Mouse (Mus musculus) heart, adult 8-10 months (tissue): Measurements from ENCODE around the gene Gsap. TPM values are rescaled to one million over a fixed set of nuclear protein-coding genes. Genes with fewer than 3 reads are reported as not detected.
A peak's percentile ranks its signal among the peaks of the same experiment; 100 is the strongest.

Experiments used
- DNase-seq: peaks from one replicate; pipeline ENCODE4 v3.0.0; 2022; ENCODE audit warnings: low spot score
- total RNA-seq, 4 experiments: library from RNA; stranded (reverse); gene quantifications; 2 replicates each; pipeline ENCODE4 v1.2.4; 2022

The Gsap gene
- total RNA-seq: 1 to 10 TPM; 3.9 to 6.5 (median 4.2) TPM

GRCm38 (mm10) chr5:21185764-21186685, at the start of gene Gsap:
TSS of gene Gsap (plus strand) at chr5:21186255.
- DNase-seq: peak; percentile 76

- no peak for DNase-seq
Observed at GRCm38 (mm10) chr5:21136575-21136974, 49.5 kb upstream of the Gsap start.

GRCm38 (mm10) chr5:21139505-21139904, 46.5 kb upstream of the Gsap start:
- peak; percentile 84 for DNase-seq

- DNase-seq: peak; percentile 36
Observed at GRCm38 (mm10) chr5:21141133-21141551, 44.9 kb upstream of the Gsap start.

GRCm38 (mm10) chr5:21141626-21142025, 44.4 kb upstream of the Gsap start:
- DNase-seq: no peak

- DNase-seq: no peak
Observed at GRCm38 (mm10) chr5:21143032-21143431, 43.0 kb upstream of the Gsap start.

- peak; percentile 83 for DNase-seq
Observed at GRCm38 (mm10) chr5:21144506-21145169, 41.4 kb upstream of the Gsap start.

GRCm38 (mm10) chr5:21148358-21148757, 37.7 kb upstream of the Gsap start:
- no peak for DNase-seq

- DNase-seq: no peak
Observed at GRCm38 (mm10) chr5:21153672-21154071, 32.4 kb upstream of the Gsap start.

- DNase-seq: no peak
Observed at GRCm38 (mm10) chr5:21156770-21157169, 29.3 kb upstream of the Gsap start.

- DNase-seq: no peak
Observed at GRCm38 (mm10) chr5:21159536-21159935, 26.5 kb upstream of the Gsap start.

- no peak for DNase-seq
Observed at GRCm38 (mm10) chr5:21160781-21161180, 25.3 kb upstream of the Gsap start.

- no peak for DNase-seq
Observed at GRCm38 (mm10) chr5:21163421-21163820, 22.6 kb upstream of the Gsap start.

- DNase-seq: peak; percentile 36
Observed at GRCm38 (mm10) chr5:21168689-21169345, 17.2 kb upstream of the Gsap start.

GRCm38 (mm10) chr5:21169346-21169745, 16.7 kb upstream of the Gsap start:
- no peak for DNase-seq

- DNase-seq: no peak
Observed at GRCm38 (mm10) chr5:21169877-21170276, 16.2 kb upstream of the Gsap start.

GRCm38 (mm10) chr5:21170440-21170839, 15.6 kb upstream of the Gsap start:
- DNase-seq: no peak

- peak; percentile 25 for DNase-seq
Observed at GRCm38 (mm10) chr5:21170898-21171297, 15.2 kb upstream of the Gsap start.

GRCm38 (mm10) chr5:21171336-21171735, 14.7 kb upstream of the Gsap start:
- DNase-seq: no peak

- DNase-seq: no peak
Observed at GRCm38 (mm10) chr5:21172316-21172715, 13.7 kb upstream of the Gsap start.

- DNase-seq: no peak
Observed at GRCm38 (mm10) chr5:21175132-21176112, 10.6 kb upstream of the Gsap start.
